In genomic region chr5:47273389-47274255, GRCm38 (mm10) we compare ENCODE assay signal across 13 mouse cellular contexts.
DNase-seq lines count a peak whose midpoint lies in the region; ATAC-seq lines count a peak whose summit lies in the region.
"Had no signal": no experiment of that assay in that cellular context is flagged by ENCODE, and none has a peak within 500 bp of the region (broad histone marks: within the 10 kb centered on the region; RNA-seq: fewer than 3 reads in every experiment).

No protein-coding gene starts in this region.

- peaks cover 18% of the 10 kb centered on the region for H3K4me1 ChIP-seq in heart, embryonic 10.5 days
- H3K4me1 ChIP-seq in midbrain, embryonic 13.5 days (replicated peaks): peaks cover 5% of the 10 kb centered on the region; the same call in 1 of the 2 replicates
- no peaks in the 10 kb centered on the region for H3K4me1 ChIP-seq in midbrain, embryonic 16.5 days (ENCODE audit: control insufficient read depth, insufficient read depth, low read length)
- peaks cover 15% of the 10 kb centered on the region for H3K4me1 ChIP-seq in intestine, embryonic 14.5 days (replicated peaks; ENCODE audit: control insufficient read depth, insufficient read depth, low read length)
- H3K4me1 ChIP-seq in stomach, embryonic 15.5 days: 0 out of 2 replicates have a peak, but pooled peaks cover 4% of the 10 kb centered on the region
- H3K4me1 ChIP-seq: forebrain, embryonic 12.5 days; hindbrain, embryonic 13.5 days had no signal

- H3K27me3 ChIP-seq in heart, embryonic 10.5 days (ENCODE audit: insufficient read depth, poor library complexity, severe bottlenecking): no peaks in the 10 kb centered on the region
- H3K27me3 ChIP-seq in midbrain, embryonic 13.5 days: no peaks in the 10 kb centered on the region
- no peaks in the 10 kb centered on the region for H3K27me3 ChIP-seq in midbrain, embryonic 16.5 days (ENCODE audit: control insufficient read depth, insufficient read depth, low read depth, low read length)
- H3K27me3 ChIP-seq in intestine, embryonic 14.5 days (replicated peaks; ENCODE audit: control insufficient read depth, insufficient read depth, low read length): no peaks in the 10 kb centered on the region
- no peaks in the 10 kb centered on the region for H3K27me3 ChIP-seq in stomach, embryonic 15.5 days (replicated peaks)
- H3K27me3 ChIP-seq: forebrain, embryonic 12.5 days; hindbrain, embryonic 13.5 days; limb, embryonic 13.5 days had no signal

- no peaks in the 10 kb centered on the region for H3K9me3 ChIP-seq in heart, embryonic 10.5 days
- H3K9me3 ChIP-seq in midbrain, embryonic 13.5 days: no peaks in the 10 kb centered on the region
- H3K9me3 ChIP-seq in midbrain, embryonic 16.5 days (replicated peaks; ENCODE audit: control insufficient read depth, low read length, poor library complexity, severe bottlenecking): no peaks in the 10 kb centered on the region
- no peaks in the 10 kb centered on the region for H3K9me3 ChIP-seq in intestine, embryonic 14.5 days (ENCODE audit: control insufficient read depth, low read length)
- no peaks in the 10 kb centered on the region for H3K9me3 ChIP-seq in stomach, embryonic 15.5 days
- H3K9me3 ChIP-seq: forebrain, embryonic 12.5 days; hindbrain, embryonic 13.5 days; limb, embryonic 13.5 days had no signal

- peak; percentile 75 for DNase-seq in heart, embryonic 10.5 days (ENCODE audit: low spot score)
- no peak for DNase-seq in heart, adult 9 months (ENCODE audit: low spot score in 2 of 2)
- no peak for DNase-seq in intestine, embryonic 14.5 days (ENCODE audit: low spot score)
- DNase-seq in testis, postnatal 14 days (ENCODE audit: low spot score): no peak
- no peak for DNase-seq in testis, postnatal 10 days (ENCODE audit: low spot score)
- DNase-seq: cerebellum, adult 9-10 months; spleen, adult 18-20 months had no signal

- no peak overlapping the region for H3K4me2 ChIP-seq in midbrain, embryonic 13.5 days (replicated peaks)
- H3K4me2 ChIP-seq in midbrain, embryonic 16.5 days (ENCODE audit: low read length): no peak overlapping the region
- no peak overlapping the region for H3K4me2 ChIP-seq in intestine, embryonic 14.5 days (ENCODE audit: low read length)
- no peak overlapping the region for H3K4me2 ChIP-seq in stomach, embryonic 15.5 days
- H3K4me2 ChIP-seq: forebrain, embryonic 12.5 days; hindbrain, embryonic 13.5 days; limb, embryonic 13.5 days had no signal

- peak; percentile 63 for ATAC-seq in midbrain, embryonic 13.5 days
- no peak for ATAC-seq in midbrain, embryonic 16.5 days
- ATAC-seq in intestine, embryonic 14.5 days (replicated peaks; ENCODE audit: low FRiP score, low TSS enrichment, low read depth): no peak; the same call in 1 of the 2 replicates
- ATAC-seq in stomach, embryonic 15.5 days (ENCODE audit: insufficient read depth, low FRiP score, low read depth): peak; percentile 43; the same call in 1 of the 2 replicates

- 56% methylated on average over 9 of the region's 9 CpGs for WGBS in heart, embryonic 10.5 days
- WGBS in midbrain, embryonic 13.5 days: 62% methylated on average over 9 of the region's 9 CpGs
- WGBS in midbrain, embryonic 16.5 days: 52% methylated on average over 9 of the region's 9 CpGs
- 42% methylated on average over 9 of the region's 9 CpGs for WGBS in intestine, embryonic 14.5 days
- WGBS in stomach, embryonic 15.5 days: 33% methylated on average over 9 of the region's 9 CpGs

- no peaks in the 10 kb centered on the region for H3K36me3 ChIP-seq in heart, embryonic 10.5 days
- no peaks in the 10 kb centered on the region for H3K36me3 ChIP-seq in midbrain, embryonic 13.5 days
- no peaks in the 10 kb centered on the region for H3K36me3 ChIP-seq in midbrain, embryonic 16.5 days (ENCODE audit: control insufficient read depth, insufficient read depth, low read length)
- H3K36me3 ChIP-seq in intestine, embryonic 14.5 days (ENCODE audit: control insufficient read depth, insufficient read depth, low read length): no peaks in the 10 kb centered on the region
- no peaks in the 10 kb centered on the region for H3K36me3 ChIP-seq in stomach, embryonic 15.5 days
- H3K36me3 ChIP-seq: forebrain, embryonic 12.5 days; hindbrain, embryonic 13.5 days; limb, embryonic 13.5 days had no signal

- peak overlapping the region; percentile 86; the same call in 1 of the 2 replicates for H3K27ac ChIP-seq in heart, embryonic 10.5 days
- H3K27ac ChIP-seq in midbrain, embryonic 13.5 days: no peak overlapping the region
- no peak overlapping the region for H3K27ac ChIP-seq in midbrain, embryonic 16.5 days (ENCODE audit: low read length)
- H3K27ac ChIP-seq in intestine, embryonic 14.5 days (ENCODE audit: low read depth): peak overlapping the region; percentile 55; the same call in 1 of the 2 replicates
- no peak overlapping the region; the same call in 1 of the 2 replicates for H3K27ac ChIP-seq in stomach, embryonic 15.5 days
- H3K27ac ChIP-seq: forebrain, embryonic 12.5 days; hindbrain, embryonic 13.5 days; limb, embryonic 13.5 days had no signal

- H3K9ac ChIP-seq in midbrain, embryonic 13.5 days (replicated peaks): no peak overlapping the region
- no peak overlapping the region for H3K9ac ChIP-seq in midbrain, embryonic 16.5 days (ENCODE audit: low read depth, low read length)
- H3K9ac ChIP-seq in intestine, embryonic 14.5 days (ENCODE audit: low read length): no peak overlapping the region
- no peak overlapping the region for H3K9ac ChIP-seq in stomach, embryonic 15.5 days
- H3K9ac ChIP-seq: forebrain, embryonic 12.5 days; hindbrain, embryonic 13.5 days; limb, embryonic 13.5 days had no signal

- no peak overlapping the region for H3K4me3 ChIP-seq in heart, embryonic 10.5 days
- H3K4me3 ChIP-seq in midbrain, embryonic 13.5 days (replicated peaks): no peak overlapping the region
- H3K4me3 ChIP-seq in midbrain, embryonic 16.5 days (ENCODE audit: low read depth, low read length): no peak overlapping the region
- H3K4me3 ChIP-seq in intestine, embryonic 14.5 days (ENCODE audit: low read depth, low read length): no peak overlapping the region
- H3K4me3 ChIP-seq in stomach, embryonic 15.5 days (replicated peaks): no peak overlapping the region
- H3K4me3 ChIP-seq: forebrain, embryonic 12.5 days; hindbrain, embryonic 13.5 days; limb, embryonic 13.5 days had no signal

Comparison
In these comparisons a context has a peak if more than half of its experiments do, and no peak if none do; other contexts are left out.
1. ATAC-seq: peak in midbrain, embryonic 13.5 days (single experiment) and stomach, embryonic 15.5 days (single experiment); none in midbrain, embryonic 16.5 days (single experiment) and intestine, embryonic 14.5 days (single experiment).
2. H3K27ac ChIP-seq: peak in heart, embryonic 10.5 days (single experiment) and intestine, embryonic 14.5 days (single experiment); none in midbrain, embryonic 13.5 days (single experiment), midbrain, embryonic 16.5 days (single experiment) and stomach, embryonic 15.5 days (single experiment).